Mouse (Mus musculus) gastrocnemius, postnatal 10 days (tissue): ENCODE measurements around the gene Uba7. TPM values are rescaled to one million over a fixed set of nuclear protein-coding genes. Genes with fewer than 3 reads are reported as not detected.

Experiments used
- DNase-seq: peaks from one replicate; pipeline ENCODE4 v3.0.0; 2021; ENCODE audit warnings: mixed read lengths
- total RNA-seq, 2 experiments: library from RNA; stranded (reverse); gene quantifications; 2 replicates each; pipeline ENCODE4 v1.2.3; 2021

Uba7 gene
- total RNA-seq, 2 experiments from 2014 or later, result 4.4 to 6.5 TPM

- DNase-seq, result no peak
These were observed 13.4 kb upstream of the Uba7 start for GRCm38 (mm10) chr9:107961881-107962280.

GRCm38 (mm10) chr9:107962916-107963315 lies 12.4 kb upstream of the Uba7 start:
- DNase-seq, result no peak

GRCm38 (mm10) chr9:107963700-107964099 lies 11.6 kb upstream of the Uba7 start:
- DNase-seq, result peak; percentile 90

GRCm38 (mm10) chr9:107964681-107965080 lies 10.6 kb upstream of the Uba7 start:
- DNase-seq, result no peak

- DNase-seq, result no peak
These were observed 8.6 kb upstream of the Uba7 start for GRCm38 (mm10) chr9:107966676-107967075.

GRCm38 (mm10) chr9:107967437-107967836 lies 7.9 kb upstream of the Uba7 start:
- no peak for DNase-seq

GRCm38 (mm10) chr9:107968531-107968930 lies 6.8 kb upstream of the Uba7 start:
- no peak for DNase-seq

GRCm38 (mm10) chr9:107970311-107970710 lies 5.0 kb upstream of the Uba7 start:
- DNase-seq, result no peak

GRCm38 (mm10) chr9:107971690-107972541 lies 3.4 kb upstream of the Uba7 start:
- DNase-seq, result no peak

- no peak for DNase-seq
These were observed 674 bp upstream of the Uba7 start for GRCm38 (mm10) chr9:107974491-107975171.

GRCm38 (mm10) chr9:107978815-107979214 lies 3.5 kb downstream of the Uba7 start:
- no peak for DNase-seq

- no peak for DNase-seq
These were observed 6.6 kb downstream of the Uba7 start for GRCm38 (mm10) chr9:107981684-107982605.

GRCm38 (mm10) chr9:107982681-107983346 lies 7.5 kb downstream of the Uba7 start, which contains the start of gene Gm20661:
Gene Gm20661 (plus strand): TSS chr9:107983058.
- peak; percentile 67 for DNase-seq

- peak; percentile 65 for DNase-seq
These were observed 8.2 kb downstream of the Uba7 start for GRCm38 (mm10) chr9:107983421-107983890.

GRCm38 (mm10) chr9:107984052-107984753 lies 8.9 kb downstream of the Uba7 start:
- no peak for DNase-seq

GRCm38 (mm10) chr9:107984754-107985055 lies 9.4 kb downstream of the Uba7 start:
- DNase-seq, result no peak

- peak; percentile 92 for DNase-seq
These were observed 10.1 kb downstream of the Uba7 start, which contains the start of gene Inka1 for GRCm38 (mm10) chr9:107985131-107986119. Gene Inka1 (minus strand): TSS chr9:107985879.

- peak; percentile 82 for DNase-seq
These were observed 11.1 kb downstream of the Uba7 start for GRCm38 (mm10) chr9:107986376-107986775.

GRCm38 (mm10) chr9:107987950-107988349 lies 12.6 kb downstream of the Uba7 start:
- DNase-seq, result no peak

- no peak for DNase-seq
These were observed 16.9 kb downstream of the Uba7 start, which contains the start of gene Cdhr4 for GRCm38 (mm10) chr9:107992197-107992596. Gene Cdhr4 (plus strand): TSS chr9:107992497.
